Mouse (Mus musculus) liver, postnatal 0 days (tissue): ENCODE measurements at regions not wholly inside any gene's neighbourhood (a gene's known extent, or its start where the extent isn't known, plus 50 kb on each side); places are given as distances from the start of the nearest gene placed in this dataset.

Source experiments
- ATAC-seq: fragments of 200-750 bp; cut with Nextera tagmentation; 2 replicates; pipeline ENCODE4 v1.8.0; 2017; ENCODE audit warnings: mild to moderate bottlenecking, moderate library complexity
- DNase-seq: peaks from one replicate; pipeline ENCODE4 v3.0.0-alpha.2; 2016
- H3K27ac ChIP-seq: fragments of 300-500 bp; sonication (generic); 2 replicates; pipeline ENCODE4 v1.5.1; 2014; ENCODE audit warnings: antibody characterized with exemption, moderate library complexity, mild to moderate bottlenecking, low read depth
- H3K27me3 ChIP-seq: fragments of 300-500 bp; sonication (generic); 2 replicates; pipeline ENCODE4 v1.6.1; 2014; ENCODE audit warnings: low read length, control low read depth, mixed read lengths; ENCODE audit not compliant: insufficient read depth
- H3K36me3 ChIP-seq: fragments of 300-500 bp; sonication (generic); replicated peaks from 2 replicates; pipeline ENCODE4 v1.6.1; 2014; ENCODE audit warnings: mild to moderate bottlenecking, control low read depth, low read length, moderate library complexity, mixed read lengths; ENCODE audit not compliant: insufficient read depth
- H3K4me1 ChIP-seq: fragments of 300-500 bp; sonication (generic); 2 replicates; pipeline ENCODE4 v1.6.1; 2014; ENCODE audit warnings: antibody characterized with exemption, mild to moderate bottlenecking, control low read depth; ENCODE audit not compliant: insufficient read depth
- H3K4me2 ChIP-seq: fragments of 300-500 bp; sonication (generic); 2 replicates; pipeline ENCODE4 v1.6.1; 2014; ENCODE audit warnings: low read depth, mild to moderate bottlenecking, low read length, moderate library complexity, mixed read lengths
- H3K4me3 ChIP-seq: fragments of 300-500 bp; sonication (generic); 2 replicates; pipeline ENCODE4 v1.5.1; 2014; ENCODE audit warnings: low read depth, low read length
- H3K9ac ChIP-seq: fragments of 300-500 bp; sonication (generic); replicated peaks from 2 replicates; pipeline ENCODE4 v1.6.1; 2014; ENCODE audit warnings: mild to moderate bottlenecking, moderate library complexity
- H3K9me3 ChIP-seq: fragments of 300-500 bp; sonication (generic); 2 replicates; pipeline ENCODE4 v1.6.1; 2016; ENCODE audit warnings: mild to moderate bottlenecking, control low read depth, low read length, mixed read lengths
- CTCF ChIP-seq: sonication (generic); IDR thresholded peaks from 2 replicates; pipeline ENCODE4 v1.5.1; 2016; ENCODE audit warnings: antibody characterized with exemption, low read depth
- EP300 ChIP-seq: IDR thresholded peaks from 2 replicates; pipeline ENCODE4 v1.6.1; 2016; ENCODE audit warnings: antibody characterized with exemption, low read depth, mild to moderate bottlenecking
- WGBS: fragments of 180-500 bp; shearing (Covaris S2); extraction: QIAGEN DNeasy Blood & Tissue Kit; methylation state at CpG from one replicate; pipeline ENCODE4 v1.1.7; 2014; ENCODE audit not compliant: insufficient replicate concordance; 5-methylcytosine and 5-hydroxymethylcytosine counted together

DNA sequence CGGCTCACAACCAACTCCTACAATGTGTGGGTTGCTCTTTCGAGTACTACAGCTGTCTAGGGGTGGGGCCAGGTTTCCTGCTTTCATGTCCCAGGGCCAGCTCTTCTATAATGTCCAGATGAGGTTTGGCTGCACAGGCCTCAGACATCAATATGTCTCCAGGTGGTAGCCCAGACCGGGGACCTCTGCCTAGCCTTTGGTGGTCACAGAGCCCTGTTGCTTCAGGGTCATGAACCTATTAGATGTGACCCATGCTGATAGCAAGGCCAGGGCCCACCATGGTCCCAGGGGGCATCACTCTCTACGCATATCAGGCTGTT lies 1074.7 kb downstream of the 4930444P10Rik start:
- Histone ChIP-seq H3K4me2 (no peak overlapping the region), H3K4me3 (no peak overlapping the region), H3K36me3 (no peaks in the 10 kb centered on the region), H3K27me3 (no peaks in the 10 kb centered on the region), H3K9ac (no peak overlapping the region), H3K9me3 (no peaks in the 10 kb centered on the region), H3K4me1 (no peaks in the 10 kb centered on the region), H3K27ac (no peak overlapping the region)
- ATAC-seq (no peak), DNase-seq (no peak)
- TF ChIP-seq EP300: no peak
- TF ChIP-seq CTCF: no peak
- WGBS: 74% methylated on average over 4 of the region's 4 CpGs

DNA sequence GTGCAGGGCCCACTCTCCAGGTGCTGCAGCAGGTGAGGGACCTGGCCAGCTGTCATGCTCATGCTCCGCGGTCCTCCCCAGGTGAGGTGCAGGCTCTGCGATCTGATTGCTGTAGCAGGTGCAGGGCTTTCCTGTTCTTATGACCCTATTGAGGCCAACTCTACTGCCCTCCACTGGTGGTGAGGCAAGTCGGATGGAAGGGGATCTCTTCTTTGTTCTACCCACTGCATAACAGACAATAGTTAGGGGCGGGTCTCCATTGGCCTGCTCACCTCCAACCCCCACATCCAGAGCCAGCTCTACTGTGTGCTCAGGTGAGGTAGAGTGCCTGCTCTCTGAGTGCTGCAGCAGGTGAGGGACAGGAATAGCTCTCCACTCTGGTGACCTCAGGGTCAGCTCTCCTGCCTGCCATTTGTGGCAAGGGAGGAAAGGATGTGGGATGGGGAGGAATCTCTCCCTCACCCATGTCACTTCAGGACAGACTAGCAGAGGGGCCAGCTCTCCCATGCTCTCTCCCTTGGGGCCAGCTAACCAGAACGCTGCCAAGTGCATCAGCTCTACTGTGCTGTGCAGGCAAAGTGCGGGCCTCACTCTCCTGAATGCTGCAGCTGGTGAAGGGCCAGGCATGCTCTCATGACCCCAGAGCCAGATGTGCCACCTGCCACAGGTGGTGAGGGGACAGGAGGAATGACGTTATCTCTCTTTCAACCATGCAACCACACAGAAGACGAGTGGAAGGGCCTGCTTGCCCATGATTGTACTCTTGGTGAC lies 1075.3 kb downstream of the 4930444P10Rik start:
- no peak overlapping the region for H3K27ac ChIP-seq
- no peak overlapping the region for H3K9ac ChIP-seq
- TF ChIP-seq EP300 (no peak), CTCF (no peak)
- DNase-seq (no peak), ATAC-seq (no peak)
- no peaks in the 10 kb centered on the region for H3K4me1 ChIP-seq
- no peak overlapping the region for H3K4me2 ChIP-seq
- H3K9me3 ChIP-seq: no peaks in the 10 kb centered on the region
- H3K27me3 ChIP-seq: no peaks in the 10 kb centered on the region
- 63% methylated on average over 9 of the region's 9 CpGs for WGBS
- H3K36me3 ChIP-seq: no peaks in the 10 kb centered on the region
- H3K4me3 ChIP-seq: no peak overlapping the region

DNA sequence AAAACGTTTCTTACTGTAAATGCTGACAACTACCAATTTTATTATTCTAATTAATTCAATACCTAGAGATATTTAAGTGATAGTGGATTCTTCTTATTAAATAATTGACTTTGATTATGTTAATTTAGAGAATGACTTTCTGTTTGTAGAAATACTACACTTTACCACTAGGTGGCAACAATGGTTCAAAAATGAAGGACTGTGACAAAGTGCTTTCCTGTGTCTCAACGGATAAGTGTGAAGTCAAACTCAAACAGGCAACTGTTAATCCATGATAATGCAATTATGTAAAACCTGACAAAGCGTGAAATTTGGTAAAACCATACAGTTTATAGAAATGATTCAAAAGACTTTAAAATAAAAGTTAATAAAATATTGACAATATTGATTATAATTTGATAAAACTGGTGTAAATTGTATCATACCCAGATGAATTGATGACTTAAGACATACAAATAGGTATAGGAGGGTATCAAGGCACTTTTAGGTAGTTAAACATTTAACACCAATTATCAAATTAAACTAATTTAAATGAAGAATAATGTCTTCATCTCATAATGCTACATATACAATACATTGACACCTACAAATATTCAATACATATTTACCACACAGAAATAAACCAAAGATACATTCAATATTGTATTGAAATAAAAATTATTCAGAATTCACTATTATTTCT lies 1085.3 kb downstream of the 4930444P10Rik start:
- Histone ChIP-seq H3K27ac (no peak overlapping the region), H3K9me3 (no peaks in the 10 kb centered on the region), H3K4me3 (no peak overlapping the region), H3K9ac (no peak overlapping the region), H3K36me3 (no peaks in the 10 kb centered on the region), H3K27me3 (no peaks in the 10 kb centered on the region), H3K4me2 (no peak overlapping the region), H3K4me1 (no peaks in the 10 kb centered on the region)
- ATAC-seq: no peak
- DNase-seq: no peak
- WGBS: 3% methylated on average over 3 of the region's 3 CpGs
- no peak for TF ChIP-seq EP300
- TF ChIP-seq CTCF: peak; percentile 68

DNA sequence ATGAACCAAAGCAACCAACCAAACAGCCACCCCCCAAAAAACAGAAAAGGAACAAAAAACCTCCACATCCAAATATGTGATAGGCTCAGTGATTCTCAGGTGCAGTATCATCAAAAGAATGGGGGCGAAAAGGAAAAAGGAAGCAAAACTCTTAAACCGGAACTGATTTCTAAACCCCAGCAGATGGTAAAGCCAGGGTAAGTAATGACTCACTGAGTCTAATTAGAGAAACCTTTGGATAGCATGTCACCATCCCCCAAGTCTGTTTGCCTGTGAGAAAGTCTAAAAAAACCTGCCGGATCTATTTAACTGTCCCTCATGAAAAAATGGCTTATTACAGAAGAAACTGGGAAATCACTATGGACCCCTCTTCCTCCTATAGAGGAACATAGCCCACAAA lies 1097.8 kb downstream of the 4930444P10Rik start:
- no peak for ATAC-seq
- Histone ChIP-seq H3K36me3 (no peaks in the 10 kb centered on the region), H3K4me1 (no peaks in the 10 kb centered on the region), H3K27me3 (no peaks in the 10 kb centered on the region), H3K9ac (no peak overlapping the region), H3K4me2 (no peak overlapping the region), H3K27ac (no peak overlapping the region), H3K4me3 (no peak overlapping the region), H3K9me3 (no peaks in the 10 kb centered on the region)
- no peak for DNase-seq
- WGBS: 66% methylated on average over 3 of the region's 3 CpGs
- TF ChIP-seq EP300: no peak
- no peak for TF ChIP-seq CTCF

DNA sequence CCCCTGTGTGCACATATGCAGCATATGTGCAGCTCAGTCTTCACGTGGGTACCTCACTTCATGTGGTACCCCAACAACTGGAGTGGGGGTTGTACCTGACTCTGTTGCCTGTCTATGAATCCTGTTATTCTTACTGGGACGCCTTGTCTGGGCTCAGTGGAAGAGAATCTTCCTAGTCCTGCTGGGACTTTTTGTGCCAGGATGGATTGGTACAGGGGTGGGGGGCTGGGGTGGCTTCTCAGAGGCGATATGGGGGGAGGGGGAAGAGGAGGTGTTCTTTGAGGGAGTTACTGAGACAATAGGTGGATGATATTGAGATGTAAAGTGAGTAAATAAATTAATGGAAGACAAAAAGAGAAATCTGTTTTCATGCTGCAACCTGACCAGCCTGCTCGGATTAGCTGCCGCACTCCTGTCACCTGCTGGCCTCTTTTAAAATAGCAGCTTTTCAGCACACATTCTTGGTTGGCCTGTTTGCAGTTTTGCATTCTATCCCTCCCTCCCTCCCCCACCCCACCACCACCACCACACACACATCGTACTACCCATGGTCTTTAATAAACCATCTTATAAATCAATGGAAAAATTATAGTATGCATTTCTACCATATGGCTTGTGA lies 1112.9 kb downstream of the 4930444P10Rik start:
- WGBS: 51% methylated on average over 6 of the region's 6 CpGs
- no peak overlapping the region for H3K27ac ChIP-seq

More for the DNA sequence above, 1112.9 kb downstream of the 4930444P10Rik start:
- H3K36me3 ChIP-seq: no peaks in the 10 kb centered on the region
- no peak for DNase-seq
- no peaks in the 10 kb centered on the region for H3K4me1 ChIP-seq
- H3K27me3 ChIP-seq: no peaks in the 10 kb centered on the region
- no peak overlapping the region for H3K4me2 ChIP-seq
- no peak overlapping the region for H3K4me3 ChIP-seq
- no peak for ATAC-seq
- no peaks in the 10 kb centered on the region for H3K9me3 ChIP-seq
- TF ChIP-seq CTCF (peak; percentile 30), EP300 (no peak)
- no peak overlapping the region for H3K9ac ChIP-seq
